Mouse (Mus musculus) frontal cortex, postnatal 10 days (tissue): ENCODE measurements around the gene Dnajc27.
A peak's percentile ranks its signal among the peaks of the same experiment; 100 is the strongest.

Experiments used
- DNase-seq, 2 experiments: peaks; one replicate each; pipeline ENCODE4 v3.0.0; 2022; ENCODE audit warnings: low spot score in 2 of 2, mixed read lengths in 1 of 2

Gene Dnajc27

GRCm38 (mm10) chr12:4083441-4083840 lies 1.1 kb downstream of the Dnajc27 start:
- no peak for DNase-seq

DNA sequence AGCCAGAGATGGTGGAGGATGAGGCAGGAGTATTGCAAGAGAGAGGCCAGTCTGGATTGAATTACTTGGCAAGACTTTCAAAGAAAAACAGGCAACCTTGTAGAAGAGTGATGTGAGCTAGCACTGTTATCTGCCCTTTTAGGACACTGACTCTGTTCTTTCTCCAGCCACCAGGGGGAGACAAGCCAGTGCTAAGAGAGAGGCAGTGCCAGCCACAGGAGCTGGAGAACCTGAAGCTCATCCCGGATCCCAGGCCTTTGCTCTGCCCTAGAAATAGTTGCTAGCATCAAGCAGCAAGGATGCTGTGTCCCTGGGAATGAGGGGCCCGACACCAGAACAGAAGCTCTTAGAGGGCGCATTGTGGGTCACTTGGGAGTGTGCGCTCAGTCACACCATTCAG lies 25.0 kb downstream of the Dnajc27 start:
- DNase-seq: peak; percentile 43 to 74

- DNase-seq: no peak
Measured at GRCm38 (mm10) chr12:4116132-4116531, 33.7 kb downstream of the Dnajc27 start.

- DNase-seq: no peak
Measured at GRCm38 (mm10) chr12:4117136-4117535, 34.8 kb downstream of the Dnajc27 start.

DNA sequence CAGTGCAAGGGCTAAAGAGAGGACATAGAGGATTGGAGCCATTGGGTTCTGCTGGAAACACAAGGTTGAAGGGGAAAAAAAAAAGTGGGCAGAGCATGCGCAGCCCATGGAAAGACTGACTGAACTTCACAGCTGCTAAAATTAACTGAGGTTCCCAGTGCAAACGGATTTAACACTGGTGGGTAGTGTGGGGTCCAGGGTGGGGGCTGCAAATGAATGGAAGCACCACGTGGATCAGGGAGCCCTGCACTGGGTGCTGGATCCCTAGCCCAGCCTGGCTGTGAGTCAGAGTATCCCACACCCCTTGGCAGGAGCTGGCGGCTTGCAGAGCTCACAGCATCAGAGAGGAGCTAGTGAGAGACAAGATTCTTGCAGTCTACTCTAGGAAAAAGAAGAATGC lies 35.2 kb downstream of the Dnajc27 start:
- peak; percentile 58 to 77 for DNase-seq

GRCm38 (mm10) chr12:4127346-4127745 lies 45.0 kb downstream of the Dnajc27 start:
- DNase-seq: no peak

DNA sequence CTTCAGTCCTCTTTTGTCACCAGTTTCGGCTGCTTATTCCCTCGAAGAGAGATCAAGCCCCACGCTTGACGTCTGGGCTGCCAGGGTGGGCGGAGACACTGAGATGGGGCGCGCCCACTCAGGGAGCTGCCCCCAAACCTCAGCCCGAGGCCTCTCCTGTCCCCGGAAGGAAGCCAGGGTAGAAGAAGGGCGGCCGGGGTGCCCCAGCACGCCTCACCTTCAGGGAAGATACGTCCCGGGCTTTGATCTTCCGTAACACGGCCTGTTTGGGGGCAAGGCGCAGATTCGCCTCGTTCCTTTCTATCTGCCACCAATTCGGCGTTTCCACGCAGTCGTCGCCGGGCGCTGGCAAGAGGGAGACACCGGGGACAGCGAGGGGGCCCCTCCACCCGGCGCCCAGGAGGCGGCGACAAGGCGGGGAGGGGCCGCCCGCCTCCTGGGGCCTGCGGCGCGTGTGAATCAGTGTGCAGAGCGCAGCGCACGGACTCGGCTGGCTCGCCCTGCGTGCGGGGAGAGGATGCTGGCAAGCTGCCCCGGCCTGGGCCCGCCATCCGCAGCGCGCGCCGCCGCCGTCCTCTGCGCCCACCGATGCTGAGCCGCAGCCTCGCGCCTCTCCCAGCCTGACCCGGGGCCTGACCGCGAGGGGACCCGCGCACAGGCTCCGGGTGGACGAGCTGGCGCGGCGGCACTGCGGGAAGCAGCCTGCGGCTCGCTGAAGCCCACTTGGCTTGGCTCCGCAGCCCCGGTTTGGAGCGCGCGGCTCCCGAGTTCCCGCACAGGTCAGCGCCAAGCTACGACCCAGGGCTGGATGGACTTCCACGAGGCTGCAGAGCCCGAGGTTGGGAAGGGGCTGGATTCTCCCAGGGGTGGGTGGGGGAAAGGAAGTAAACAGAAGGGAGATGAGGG lies 50.8 kb downstream of the Dnajc27 start, which contains the start of gene Adcy3:
Adcy3 (plus strand) TSS at position 163 of the 906 bp plus-strand sequence.
- peak; percentile 41 to 68 for DNase-seq

DNA sequence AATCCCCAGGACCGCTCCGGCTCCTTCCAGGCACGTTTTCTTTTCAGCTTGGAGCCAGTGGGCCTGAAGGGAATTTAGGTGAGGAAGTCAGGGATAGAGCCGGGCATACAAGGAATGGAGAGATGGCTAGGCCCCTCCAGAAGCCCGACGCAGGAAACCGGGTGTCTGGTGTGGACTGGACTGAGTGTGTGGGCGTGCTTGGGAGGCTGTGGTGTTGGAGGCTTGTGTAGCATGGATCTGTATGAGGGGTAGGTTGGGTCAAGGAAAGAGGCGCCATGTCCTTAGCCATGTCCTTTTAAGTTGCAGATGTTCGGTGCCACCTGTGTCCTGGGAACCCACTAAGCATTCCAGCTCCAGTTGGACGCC lies 51.4 kb downstream of the Dnajc27 start:
- no peak for DNase-seq

GRCm38 (mm10) chr12:4143179-4143578 lies 60.8 kb downstream of the Dnajc27 start:
- no peak for DNase-seq

DNA sequence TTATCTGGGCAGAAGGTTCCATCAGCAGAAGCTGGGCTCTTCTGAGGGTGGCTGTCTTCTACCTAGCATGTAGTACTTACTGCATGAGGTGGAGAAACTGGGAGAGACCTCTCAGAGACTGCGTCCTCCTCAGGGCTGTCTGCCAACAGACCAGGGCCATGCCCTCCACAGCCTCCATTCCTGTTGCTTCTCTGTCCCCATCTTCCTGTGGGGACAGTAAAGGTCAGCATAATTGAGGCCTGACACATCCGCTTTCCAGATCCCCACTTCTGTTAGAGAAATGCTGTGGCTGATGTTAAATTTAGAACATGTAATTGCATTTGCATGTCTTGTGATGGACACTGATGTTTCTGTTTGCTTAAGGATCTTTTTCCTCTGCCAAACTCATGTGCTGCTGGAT lies 68.6 kb downstream of the Dnajc27 start:
- no peak for DNase-seq

- DNase-seq: no peak
Measured at GRCm38 (mm10) chr12:4151969-4152368, 69.6 kb downstream of the Dnajc27 start.

DNA sequence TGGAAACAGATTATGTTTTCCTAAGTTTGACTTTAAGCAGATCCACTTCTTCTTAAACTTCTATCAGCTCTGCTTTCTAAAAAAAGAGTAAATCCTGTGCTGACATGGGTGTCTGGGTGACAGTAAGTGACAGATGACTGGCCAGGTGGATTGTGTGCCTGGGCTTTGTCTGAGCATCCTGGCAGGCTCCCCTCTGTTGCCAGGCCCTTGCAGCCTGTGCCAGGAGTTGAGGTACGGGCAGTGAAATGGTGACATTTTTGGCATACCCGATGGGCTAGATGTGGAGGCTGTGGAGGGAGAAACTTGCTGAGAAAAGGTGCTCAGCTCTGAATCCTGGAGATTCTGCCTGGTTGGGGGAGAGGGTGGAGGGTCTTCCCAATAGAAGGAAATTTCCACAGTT lies 75.1 kb downstream of the Dnajc27 start:
- DNase-seq: no peak

- no peak for DNase-seq
Measured at GRCm38 (mm10) chr12:4158179-4158578, 75.8 kb downstream of the Dnajc27 start.

DNA sequence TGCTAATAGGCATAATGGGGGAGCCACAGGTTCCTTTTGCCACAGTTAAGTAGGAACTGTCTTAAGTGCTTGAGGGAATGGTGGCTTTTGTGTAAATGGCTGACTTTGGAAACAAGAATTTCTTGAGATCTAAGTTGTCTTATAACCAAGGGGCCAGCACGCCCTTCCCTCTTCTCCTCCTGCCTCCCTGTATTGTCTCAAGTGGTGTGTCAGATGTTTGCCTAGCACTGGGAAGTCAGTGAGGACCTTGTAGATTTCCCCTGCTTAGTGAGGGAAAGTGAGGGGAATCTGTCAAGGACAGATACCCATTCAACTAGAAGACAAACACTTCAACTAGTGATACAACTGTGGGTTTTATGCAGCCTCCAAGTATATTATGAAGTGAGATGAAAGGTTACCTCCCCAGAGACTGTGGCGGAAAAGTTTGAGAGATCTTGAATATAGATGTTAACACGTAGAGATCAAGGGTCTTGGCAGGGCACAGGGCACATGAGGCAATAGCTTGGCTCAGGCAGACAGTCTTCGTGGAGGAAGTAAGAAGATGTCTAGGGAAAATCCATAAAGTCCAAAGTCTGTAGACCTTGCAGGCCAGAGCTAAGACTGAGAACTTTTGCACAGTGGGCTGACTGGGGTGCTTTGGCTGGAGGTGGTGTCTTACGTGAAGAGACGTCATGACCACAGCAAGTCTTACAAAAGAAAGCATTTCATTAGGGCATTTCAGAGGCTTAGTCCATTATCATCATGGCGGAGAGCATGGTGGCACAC lies 76.7 kb downstream of the Dnajc27 start:
- no peak for DNase-seq
